Mouse (Mus musculus) fibroblast of lung, adult 2 months (primary cell): ENCODE measurements around the gene Poc1b.

ENCODE experiments used
- DNase-seq: peaks from one replicate; pipeline ENCODE4 v3.0.0-alpha.2; 2011; ENCODE audit warnings: low read depth

Poc1b gene

GRCm38 (mm10) chr10:99227968-99228864 lies 121.4 kb downstream of the Poc1b start:
- DNase-seq, result no peak

DNA sequence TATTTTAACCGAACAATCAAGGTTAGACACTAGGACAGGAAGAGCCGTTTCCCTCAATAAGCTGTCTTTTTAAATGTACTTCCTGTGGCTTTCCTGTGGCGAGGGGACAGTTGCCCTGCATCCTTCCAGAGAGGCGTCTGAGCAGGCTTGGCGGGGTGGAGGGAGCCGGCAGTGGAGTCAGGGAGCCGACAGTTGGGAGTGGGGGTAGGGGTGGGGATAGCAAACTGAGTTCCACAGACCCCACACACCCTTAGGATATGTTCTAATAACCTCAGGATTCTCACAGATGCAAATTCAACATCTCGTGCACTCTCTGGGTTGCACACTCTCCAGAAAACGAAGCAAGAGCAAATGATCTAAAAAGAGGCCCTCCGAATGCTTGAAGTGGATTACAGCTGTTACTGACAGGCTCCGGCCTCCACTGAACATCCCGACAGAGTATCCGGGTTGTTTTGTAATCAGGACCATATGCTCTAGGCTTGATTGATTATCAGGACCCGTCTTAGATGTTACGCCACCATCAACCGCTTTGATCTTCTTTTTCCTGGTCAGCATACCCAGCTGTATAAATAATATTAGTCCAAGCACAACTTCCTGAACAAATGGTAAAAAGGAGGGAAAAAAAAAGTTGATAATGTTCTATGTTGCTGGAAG lies 122.3 kb downstream of the Poc1b start:
- no peak for DNase-seq

DNA sequence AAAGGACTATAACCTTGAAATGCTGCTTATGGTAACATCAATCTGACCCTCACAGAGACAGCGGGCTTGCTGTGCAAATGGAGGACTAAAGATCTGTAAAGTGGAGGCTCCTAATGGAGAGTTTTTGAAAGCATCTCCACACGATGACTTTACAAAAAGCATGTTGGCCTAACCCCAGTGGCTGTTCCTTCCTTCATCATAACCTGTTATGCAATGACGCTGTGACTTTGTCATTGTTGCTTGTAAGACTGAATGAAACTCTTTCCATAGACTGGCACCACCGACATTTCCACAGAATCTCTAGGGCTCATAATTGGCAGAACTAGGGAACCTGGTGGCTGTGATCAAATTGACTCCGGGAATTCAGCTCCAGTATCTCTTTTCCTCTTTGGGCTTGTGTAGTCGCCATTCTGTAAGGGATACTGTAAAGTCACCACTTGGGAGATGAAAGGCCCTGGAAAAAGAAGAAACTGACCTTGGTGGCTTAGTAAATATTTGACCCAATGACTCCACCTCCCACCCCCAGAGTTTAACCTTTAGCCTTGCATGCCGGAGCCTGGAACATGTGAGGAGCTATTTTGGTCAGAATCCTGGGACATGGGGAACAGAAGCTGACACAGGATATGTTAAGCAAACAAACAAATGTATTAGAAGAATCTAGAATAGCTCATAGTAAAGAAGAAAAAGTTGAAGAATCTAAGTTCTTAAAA lies 125.8 kb downstream of the Poc1b start:
- DNase-seq, result no peak

DNA sequence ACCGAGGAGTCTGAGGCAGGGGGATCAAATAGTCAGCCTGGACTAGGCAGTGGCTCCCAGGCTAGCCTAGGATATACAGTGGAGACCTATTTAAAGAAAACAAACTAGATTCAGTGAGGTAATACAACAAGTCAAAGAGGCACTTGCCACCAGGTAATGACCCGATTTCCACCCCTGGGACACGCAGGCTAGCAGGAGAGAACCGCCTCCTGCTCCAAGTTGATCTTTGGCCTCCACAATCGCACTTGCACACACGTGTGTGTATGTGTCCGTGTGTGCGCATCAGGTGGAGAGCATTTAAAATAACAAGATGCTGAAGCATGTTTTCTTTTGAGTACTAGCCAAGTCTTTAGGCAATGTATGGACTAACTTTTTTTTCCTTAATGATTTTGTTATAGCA lies 127.5 kb downstream of the Poc1b start:
- DNase-seq, result no peak

- no peak for DNase-seq
These were observed 128.2 kb downstream of the Poc1b start for GRCm38 (mm10) chr10:99235081-99235480.

DNA sequence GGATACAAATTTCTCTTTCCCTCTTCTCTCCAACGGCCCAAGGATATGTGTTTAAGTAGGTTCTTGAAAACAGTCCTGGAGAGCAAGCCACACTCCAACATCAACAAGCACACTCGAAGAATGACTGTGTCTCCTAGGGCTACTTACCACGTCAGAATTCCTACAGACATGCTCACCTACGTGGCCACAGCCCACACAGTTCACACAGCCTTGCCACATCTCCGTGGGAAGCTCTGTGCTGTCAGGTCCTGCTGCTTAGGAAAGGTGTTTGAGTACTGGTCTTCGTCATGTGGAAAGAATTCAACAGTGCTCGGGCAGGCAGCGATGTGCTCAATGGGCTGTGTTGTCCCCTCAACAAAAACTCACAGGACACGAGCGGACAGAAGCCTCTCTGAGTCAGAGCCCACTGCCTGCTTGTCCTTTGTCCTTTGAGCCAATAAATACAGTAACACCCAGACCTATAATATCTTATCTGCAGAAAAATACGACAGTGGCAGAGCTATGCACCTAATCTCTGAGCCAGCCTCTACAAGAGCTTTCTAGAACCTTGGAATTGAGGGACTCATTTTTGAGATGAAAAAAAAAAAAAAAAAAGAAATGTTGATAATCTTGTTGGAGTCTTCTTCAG lies 130.5 kb downstream of the Poc1b start:
- DNase-seq, result peak; percentile 47

- no peak for DNase-seq
These were observed 131.7 kb downstream of the Poc1b start for GRCm38 (mm10) chr10:99238537-99238936.

DNA sequence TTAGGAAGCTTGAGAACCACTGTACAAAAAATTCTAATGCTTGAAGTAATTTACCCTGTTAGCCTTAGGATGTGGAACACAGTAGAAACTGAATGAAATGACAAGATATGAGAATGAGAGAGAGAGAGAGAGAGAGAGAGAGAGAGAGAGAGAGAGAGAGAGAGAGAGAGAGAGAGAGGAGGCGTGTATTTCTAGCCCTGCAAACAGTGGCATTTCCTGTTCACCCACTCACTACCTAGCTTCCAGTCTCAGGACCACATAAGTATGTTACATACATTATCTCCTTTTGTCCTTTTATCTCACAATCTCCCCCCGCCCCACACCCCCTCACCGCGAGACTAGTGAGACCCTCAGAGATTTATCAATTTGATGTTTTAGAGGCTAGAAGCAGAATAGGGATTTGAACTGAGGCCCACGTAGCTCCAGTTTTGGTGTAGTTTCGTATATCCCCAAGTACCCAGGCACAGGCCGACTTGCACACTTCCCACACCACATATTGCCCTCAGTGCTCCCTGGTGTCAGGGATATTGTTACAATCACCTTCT lies 134.5 kb downstream of the Poc1b start:
- no peak for DNase-seq

- no peak for DNase-seq
These were observed 135.2 kb downstream of the Poc1b start for GRCm38 (mm10) chr10:99241829-99242711.

DNA sequence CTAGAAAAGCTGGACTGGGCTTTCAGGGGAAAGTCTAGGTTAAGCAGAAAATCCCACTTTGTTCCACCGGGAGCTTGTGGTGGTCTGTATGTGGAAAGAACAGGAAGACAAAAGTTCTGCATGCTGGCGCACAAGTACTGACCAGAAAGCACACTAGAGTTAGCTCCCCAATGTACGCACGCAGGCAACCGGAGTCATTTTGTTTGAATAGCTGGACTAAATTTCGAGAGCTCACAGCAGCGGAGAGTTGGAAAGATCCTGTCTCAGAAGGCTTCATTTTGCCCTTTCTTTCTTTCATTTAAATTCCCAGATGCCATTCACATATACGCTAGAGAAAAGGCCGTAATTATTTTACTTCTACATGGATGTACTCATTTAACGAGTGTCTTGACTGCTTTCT lies 135.9 kb downstream of the Poc1b start:
- no peak for DNase-seq

DNA sequence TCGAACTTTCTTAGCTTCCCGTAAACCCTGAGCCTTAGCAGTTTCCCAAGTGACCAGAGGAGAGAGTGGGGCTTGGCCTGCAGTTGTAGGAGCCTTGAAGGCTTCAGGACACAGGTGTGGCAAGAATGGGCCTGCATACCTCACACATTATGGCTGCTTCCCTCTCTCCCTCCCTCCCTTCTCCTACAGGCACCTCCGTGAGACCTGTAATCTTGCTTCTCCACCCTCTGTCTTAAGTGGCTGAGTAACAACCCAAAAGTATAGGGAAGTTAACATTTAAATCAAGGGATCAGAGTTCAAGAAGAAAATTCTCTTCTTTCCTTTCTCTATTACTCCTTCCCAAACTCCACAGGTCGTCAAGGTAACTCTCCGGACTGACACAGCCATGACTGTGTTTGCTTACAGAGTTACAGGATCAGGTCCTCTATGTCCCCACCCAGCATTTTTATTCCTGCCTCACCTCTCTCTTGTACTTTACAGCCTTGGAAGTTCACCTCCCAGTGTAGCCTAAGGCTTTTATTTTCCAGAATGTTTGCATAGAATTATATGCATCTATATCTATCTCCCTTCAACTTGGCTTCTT lies 137.2 kb downstream of the Poc1b start:
- DNase-seq, result no peak

GRCm38 (mm10) chr10:99244655-99245260 lies 137.9 kb downstream of the Poc1b start:
- DNase-seq, result no peak

- no peak for DNase-seq
These were observed 140.1 kb downstream of the Poc1b start for GRCm38 (mm10) chr10:99246797-99247508.
